Mouse (Mus musculus): Measurements from ENCODE around the gene Fpgs.

Gene Fpgs

GRCm38 (mm10) chr2:32671147-32671546 lies 32.8 kb downstream of the Fpgs start:
- DNase-seq (ENCODE audit: low spot score), result no peak

GRCm38 (mm10) chr2:32669876-32670275 lies 34.1 kb downstream of the Fpgs start:
- no peak for DNase-seq (ENCODE audit: low spot score)

- DNase-seq (ENCODE audit: low spot score), result no peak
These were observed 35.8 kb downstream of the Fpgs start for GRCm38 (mm10) chr2:32668176-32668575.

- DNase-seq (ENCODE audit: low spot score), result no peak
These were observed 36.2 kb downstream of the Fpgs start for GRCm38 (mm10) chr2:32667775-32668174.

GRCm38 (mm10) chr2:32665853-32666252 lies 38.1 kb downstream of the Fpgs start:
- DNase-seq (ENCODE audit: low spot score), result no peak

- DNase-seq (ENCODE audit: low spot score), result no peak
These were observed 38.6 kb downstream of the Fpgs start for GRCm38 (mm10) chr2:32665345-32665744.

- DNase-seq (ENCODE audit: low spot score), result no peak
These were observed 41.7 kb downstream of the Fpgs start for GRCm38 (mm10) chr2:32662291-32662690.

GRCm38 (mm10) chr2:32661509-32662107 lies 42.3 kb downstream of the Fpgs start:
- no peak for DNase-seq (ENCODE audit: low spot score)

- DNase-seq (ENCODE audit: low spot score), result no peak
These were observed 45.1 kb downstream of the Fpgs start for GRCm38 (mm10) chr2:32658873-32659272.

- no peak for DNase-seq (ENCODE audit: low spot score)
These were observed 48.1 kb downstream of the Fpgs start for GRCm38 (mm10) chr2:32655826-32656225.

- no peak for DNase-seq (ENCODE audit: low spot score)
These were observed 48.6 kb downstream of the Fpgs start for GRCm38 (mm10) chr2:32655394-32655744.

GRCm38 (mm10) chr2:32654743-32655393 lies 49.1 kb downstream of the Fpgs start:
- no peak for DNase-seq (ENCODE audit: low spot score)

- no peak for DNase-seq (ENCODE audit: low spot score)
These were observed 50.2 kb downstream of the Fpgs start for GRCm38 (mm10) chr2:32653764-32654163.

- no peak for DNase-seq (ENCODE audit: low spot score)
These were observed 56.6 kb downstream of the Fpgs start for GRCm38 (mm10) chr2:32647366-32647765.

- DNase-seq (ENCODE audit: low spot score), result no peak
These were observed 57.4 kb downstream of the Fpgs start, which contains the start of gene Eng for GRCm38 (mm10) chr2:32646379-32647056. Gene Eng, plus strand, starts transcription at chr2:32646595.

GRCm38 (mm10) chr2:32645647-32646046 lies 58.3 kb downstream of the Fpgs start:
- no peak for DNase-seq (ENCODE audit: low spot score)

- DNase-seq (ENCODE audit: low spot score), result no peak
These were observed 59.0 kb downstream of the Fpgs start for GRCm38 (mm10) chr2:32644799-32645475.

- DNase-seq (ENCODE audit: low spot score), result no peak
These were observed 59.9 kb downstream of the Fpgs start for GRCm38 (mm10) chr2:32644083-32644482.

GRCm38 (mm10) chr2:32642813-32643212 lies 61.1 kb downstream of the Fpgs start:
- no peak for DNase-seq (ENCODE audit: low spot score)

- no peak for DNase-seq (ENCODE audit: low spot score)
These were observed 62.1 kb downstream of the Fpgs start for GRCm38 (mm10) chr2:32641810-32642209.

- DNase-seq (ENCODE audit: low spot score), result no peak
These were observed 63.3 kb downstream of the Fpgs start for GRCm38 (mm10) chr2:32640550-32641051.

GRCm38 (mm10) chr2:32639632-32640031 lies 64.3 kb downstream of the Fpgs start:
- DNase-seq (ENCODE audit: low spot score), result no peak

Measured in left cerebral cortex, adult 11 months (tissue).